Mouse (Mus musculus): ENCODE data around the gene Cdc42.

- TF ChIP-seq MYOD1 (IDR thresholded peaks at IDR 0.05; ENCODE audit: control insufficient read depth in 1 of 3, insufficient read length in 2 of 3, low read depth in 2 of 3), result no peak
- TF ChIP-seq MYOG (IDR thresholded peaks at IDR 0.05; ENCODE audit: control insufficient read depth in 1 of 3, insufficient read depth in 1 of 3, insufficient read length in 2 of 3, low read depth in 2 of 3), result no peak
- no peak for TF ChIP-seq POLR2A (IDR thresholded peaks at IDR 0.05; ENCODE audit: insufficient read length, low read depth)
- TF ChIP-seq SRF (IDR thresholded peaks at IDR 0.05; ENCODE audit: control insufficient read depth, insufficient read length, low read depth), result no peak
- TF ChIP-seq USF1 (IDR thresholded peaks at IDR 0.05; ENCODE audit: low read depth), result no peak
- TF ChIP-seq TCF12 (IDR thresholded peaks at IDR 0.05; ENCODE audit: insufficient read depth, poor library complexity, severe bottlenecking), result no peak
- no peak for TF ChIP-seq POLR2AphosphoS2 (IDR thresholded peaks at IDR 0.05; ENCODE audit: insufficient read length, low read depth)
- TF ChIP-seq MAX (IDR thresholded peaks at IDR 0.05; ENCODE audit: low read depth), result no peak
Observed at GRCm38 (mm10) chr4:137290250-137290649, 67.3 kb downstream of the Cdc42 start.
